In the genomic region with DNA sequence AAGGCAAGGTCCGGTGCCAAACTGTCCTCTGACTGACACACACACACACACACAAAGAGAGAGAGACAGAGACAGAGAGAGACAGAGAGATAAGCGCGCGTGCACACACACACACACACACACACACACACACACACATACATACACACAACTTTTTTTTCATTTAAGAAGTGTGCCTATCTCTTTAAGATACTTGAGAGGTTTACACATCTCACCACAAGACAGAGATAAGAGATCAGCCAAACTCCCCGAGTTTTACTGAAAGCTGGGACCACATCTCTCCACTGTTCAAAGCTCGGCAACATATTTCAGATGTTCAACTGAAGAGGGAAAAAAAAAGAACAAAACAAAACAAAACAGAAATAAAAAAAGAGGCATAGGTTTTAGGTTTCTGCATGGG, we compare ENCODE assay signal across 26 mouse cellular contexts. TPM values are rescaled to one million over a fixed set of nuclear protein-coding genes. Genes with fewer than 3 reads are reported as not detected.
DNase-seq lines count a peak whose midpoint lies in the region; ATAC-seq and TF ChIP-seq lines count a peak whose summit lies in the region.
"Had no signal": no experiment of that assay in that cellular context is flagged by ENCODE, and none has a peak within 500 bp of the region (broad histone marks: within the 10 kb centered on the region; RNA-seq: fewer than 3 reads in every experiment).

No protein-coding gene starts in this region.

- H3K27me3 ChIP-seq in thymus, adult 2 months (ENCODE audit: control insufficient read depth, insufficient read depth, low read length) = no peaks in the 10 kb centered on the region
- H3K27me3 ChIP-seq in MEL (ENCODE audit: control insufficient read depth in 1 of 2, insufficient read depth in 2 of 2, low read length in 2 of 2) = no peaks in the 10 kb centered on the region
- H3K27me3 ChIP-seq: forebrain, embryonic 13.5 days had no signal

- TF ChIP-seq EP300 in MEL (IDR thresholded peaks at IDR 0.05; ENCODE audit: low read depth in 1 of 2, low read length in 2 of 2) = peak; percentile 34 to 65; a peak in 3 of 4 replicates

- peak overlapping the region; percentile 70 for H3K27ac ChIP-seq in layer of hippocampus, adult 2 months
- no peak overlapping the region for H3K27ac ChIP-seq in thymus, adult 2 months (ENCODE audit: control insufficient read depth, insufficient read depth, low read length)
- H3K27ac ChIP-seq in MEL (ENCODE audit: control insufficient read depth, low read depth, low read length) = peak overlapping the region; percentile 17
- H3K27ac ChIP-seq: forebrain, embryonic 10.5 days; forebrain, embryonic 13.5 days; heart, embryonic 13.5 days; hindbrain, embryonic 14.5 days; hindbrain, postnatal 0 days had no signal

- H3K4me3 ChIP-seq in layer of hippocampus, adult 2 months = no peak overlapping the region
- H3K4me3 ChIP-seq in thymus, adult 2 months (ENCODE audit: control insufficient read depth, insufficient read depth, low read length) = no peak overlapping the region
- peak overlapping the region in 1 of 2 experiments; percentile 10; a peak in 1 of 4 replicates for H3K4me3 ChIP-seq in MEL (ENCODE audit: control insufficient read depth in 1 of 2, insufficient read depth in 1 of 2, low read depth in 2 of 2, low read length in 2 of 2)
- H3K4me3 ChIP-seq: forebrain, embryonic 10.5 days; forebrain, embryonic 13.5 days; heart, embryonic 13.5 days had no signal

- 25% methylated on average over 6 of the region's 6 CpGs for WGBS in thymus, adult 2 months

- no peak for DNase-seq in layer of hippocampus, adult 2 months (ENCODE audit: low spot score in 2 of 2)
- DNase-seq in layer of hippocampus, adult 11-12 months (ENCODE audit: low spot score) = no peak
- peak; percentile 30 for DNase-seq in thymus, postnatal 14 days
- DNase-seq in thymus, adult 2 months = no peak
- DNase-seq in MEL (ENCODE audit: low read depth, low spot score) = peak; percentile 59
- DNase-seq in embryo, embryonic 9.5 days (ENCODE audit: extremely low spot score) = no peak
- DNase-seq: adrenal gland, adult 2 months; adrenal gland, postnatal 14 days; cerebellum, adult 11 months; cerebellum, adult 2 months; cerebellum, adult 9-11 months; cerebellum, postnatal 25 days; embryo, embryonic 11 days; gastrocnemius, postnatal 10 days; gastrocnemius, postnatal 36 days; heart, postnatal 14 days; heart, postnatal 4 days had no signal

- H3K4me1 ChIP-seq in thymus, adult 2 months (replicated peaks; ENCODE audit: control insufficient read depth, insufficient read depth, low read length) = peaks cover 18% of the 10 kb centered on the region
- peaks cover 18 to 26% of the 10 kb centered on the region in 2 experiments for H3K4me1 ChIP-seq in MEL (ENCODE audit: control insufficient read depth in 1 of 2, insufficient read depth in 2 of 2, low read length in 2 of 2)
- H3K4me1 ChIP-seq: forebrain, embryonic 13.5 days had no signal

- no peak for ATAC-seq in megakaryocyte, adult 5-6 weeks (ENCODE audit: poor library complexity, severe bottlenecking)
- ATAC-seq: forebrain, embryonic 13.5 days; forebrain, embryonic 16.5 days; hindbrain, postnatal 0 days; inflammation-experienced regulatory T-cells, adult 6 months had no signal

- no peaks in the 10 kb centered on the region for H3K79me2 ChIP-seq in MEL (ENCODE audit: control insufficient read depth, insufficient read depth, low read length, poor library complexity)

- no peak for TF ChIP-seq POLR2A in thymus, adult 2 months (IDR thresholded peaks at IDR 0.05; ENCODE audit: control insufficient read depth, extremely low read depth, insufficient read depth, low read length, poor library complexity)
- no peak for TF ChIP-seq POLR2A in MEL (IDR thresholded peaks at IDR 0.05; ENCODE audit: control insufficient read depth in 1 of 2, insufficient read depth in 1 of 2, low read depth in 1 of 2, low read length in 2 of 2, poor library complexity in 1 of 2)

- no peak for TF ChIP-seq RAD21 in MEL (IDR thresholded peaks at IDR 0.05; ENCODE audit: low read depth, low read length)

- no peak for TF ChIP-seq CTCF in layer of hippocampus, adult 2 months (conservative IDR thresholded peaks at IDR 0.05)
- TF ChIP-seq CTCF in thymus, adult 2 months (IDR thresholded peaks at IDR 0.05; ENCODE audit: borderline replicate concordance, control insufficient read depth, extremely low read depth, insufficient read depth, low read length, poor library complexity) = no peak
- no peak for TF ChIP-seq CTCF in MEL (IDR thresholded peaks at IDR 0.05 in 2 of 3, conservative IDR thresholded peaks at IDR 0.05 in 1 of 3; ENCODE audit: control insufficient read depth in 1 of 3, insufficient read depth in 1 of 3, low read depth in 2 of 3, low read length in 3 of 3, poor library complexity in 1 of 3, severe bottlenecking in 1 of 3)

- no peaks in the 10 kb centered on the region for H3K36me3 ChIP-seq in thymus, adult 2 months (ENCODE audit: control insufficient read depth, insufficient read depth, low read length)
- peaks cover 0 to 21% of the 10 kb centered on the region in 2 experiments; a peak in 2 of 4 replicates for H3K36me3 ChIP-seq in MEL (ENCODE audit: control insufficient read depth in 1 of 2, insufficient read depth in 2 of 2, low read length in 2 of 2)
- H3K36me3 ChIP-seq: heart, embryonic 13.5 days had no signal

- no peak overlapping the region for H3K9ac ChIP-seq in MEL (ENCODE audit: control insufficient read depth, low read depth, low read length, poor library complexity, severe bottlenecking)
- H3K9ac ChIP-seq: forebrain, embryonic 13.5 days; heart, embryonic 13.5 days; hindbrain, embryonic 14.5 days had no signal

- no peaks in the 10 kb centered on the region for H3K9me3 ChIP-seq in MEL (replicated peaks; ENCODE audit: insufficient read depth, low read length)
- H3K9me3 ChIP-seq: forebrain, embryonic 10.5 days; forebrain, embryonic 13.5 days; heart, embryonic 13.5 days had no signal

TF ChIP-seq in MEL, 35 proteins besides CTCF, POLR2A, EP300 and RAD21:
- TF ChIP-seq MXI1 (IDR thresholded peaks at IDR 0.05; ENCODE audit: low read depth, low read length) = no peak
- TF ChIP-seq CHD1 (IDR thresholded peaks at IDR 0.05; ENCODE audit: low read depth, low read length) = no peak
- peak; percentile 52; the same call in 1 of the 2 replicates for TF ChIP-seq BHLHE40 (IDR thresholded peaks at IDR 0.05; ENCODE audit: borderline replicate concordance, low read depth, low read length)
- TF ChIP-seq GATA1 (IDR thresholded peaks at IDR 0.05; ENCODE audit: low read depth, low read length) = peak; percentile 88
- TF ChIP-seq USF2 (IDR thresholded peaks at IDR 0.05; ENCODE audit: borderline replicate concordance in 1 of 2, insufficient read depth in 1 of 2, low read depth in 1 of 2, low read length in 2 of 2) = no peak
- no peak for TF ChIP-seq GABPA (IDR thresholded peaks at IDR 0.05; ENCODE audit: low read depth, low read length)
- TF ChIP-seq HCFC1 (IDR thresholded peaks at IDR 0.05; ENCODE audit: low read depth, low read length) = no peak
- no peak for TF ChIP-seq JUND (IDR thresholded peaks at IDR 0.05; ENCODE audit: low read depth, low read length)
- TF ChIP-seq UBTF (IDR thresholded peaks at IDR 0.05; ENCODE audit: borderline replicate concordance, insufficient read depth, low read depth, low read length) = no peak
- peak; percentile 58; the same call in 1 of the 2 replicates for TF ChIP-seq SIN3A (IDR thresholded peaks at IDR 0.05; ENCODE audit: low read length)
- TF ChIP-seq NRF1 (IDR thresholded peaks at IDR 0.05; ENCODE audit: insufficient read depth, low read depth, low read length, poor library complexity, severe bottlenecking) = no peak
- no peak for TF ChIP-seq TBP (IDR thresholded peaks at IDR 0.05; ENCODE audit: low read depth, low read length)
- TF ChIP-seq ETS1 (IDR thresholded peaks at IDR 0.05; ENCODE audit: low read depth, low read length) = peak; percentile 59; the same call in 1 of the 2 replicates
- TF ChIP-seq POLR2AphosphoS5 (IDR thresholded peaks at IDR 0.05; ENCODE audit: borderline replicate concordance, low read depth, low read length) = no peak
- no peak for TF ChIP-seq NELFE (IDR thresholded peaks at IDR 0.05; ENCODE audit: low read depth, low read length)
- TF ChIP-seq TAL1 (IDR thresholded peaks at IDR 0.05; ENCODE audit: low read length) = no peak
- TF ChIP-seq KAT2A (conservative IDR thresholded peaks at IDR 0.05; ENCODE audit: low read depth, low read length) = no peak
- TF ChIP-seq MYB (IDR thresholded peaks at IDR 0.05; ENCODE audit: low read depth, low read length) = no peak
- peak; percentile 88 for TF ChIP-seq ZNF384 (IDR thresholded peaks at IDR 0.05; ENCODE audit: low read depth, low read length)
- TF ChIP-seq TCF12 (IDR thresholded peaks at IDR 0.05; ENCODE audit: low read depth, low read length) = peak; percentile 20; the same call in 1 of the 2 replicates
- no peak for TF ChIP-seq MYC (IDR thresholded peaks at IDR 0.05; ENCODE audit: low read depth, low read length)
- TF ChIP-seq ZKSCAN1 (IDR thresholded peaks at IDR 0.05; ENCODE audit: low read depth, low read length) = no peak
- no peak for TF ChIP-seq ZC3H11A (IDR thresholded peaks at IDR 0.05; ENCODE audit: low read depth, low read length)
- no peak for TF ChIP-seq E2F4 (IDR thresholded peaks at IDR 0.05; ENCODE audit: borderline replicate concordance, low read depth, low read length)
- no peak for TF ChIP-seq USF1 (IDR thresholded peaks at IDR 0.05; ENCODE audit: low read depth, low read length)
- TF ChIP-seq MAFK (IDR thresholded peaks at IDR 0.05; ENCODE audit: borderline replicate concordance, low read depth, low read length) = no peak
- no peak for TF ChIP-seq MEF2A (IDR thresholded peaks at IDR 0.05; ENCODE audit: extremely low read depth, insufficient replicate concordance, low read depth, low read length, poor library complexity, severe bottlenecking)
- TF ChIP-seq ZMIZ1 (IDR thresholded peaks at IDR 0.05; ENCODE audit: low read depth, low read length) = no peak
- peak; percentile 27; the same call in 1 of the 2 replicates for TF ChIP-seq RCOR1 (IDR thresholded peaks at IDR 0.05; ENCODE audit: low read depth, low read length)
- TF ChIP-seq POLR2AphosphoS2 (IDR thresholded peaks at IDR 0.05; ENCODE audit: low read length) = no peak
- no peak for TF ChIP-seq SMC3 (IDR thresholded peaks at IDR 0.05; ENCODE audit: low read depth, low read length)

RNA-seq across cellular contexts. Expression of gene Zbtb16, which starts 31.5 kb away (rescaled TPM):
- 100 to 1,000 TPM; 143 to 149 TPM for total RNA-seq in layer of hippocampus, adult 2 months (2021)
- 3.7 and 4.1 TPM in 2 replicates for polyA plus RNA-seq in thymus, adult 2 months (2012; rRNA removed)
- 0.04 and 0.07 TPM in 2 replicates for total RNA-seq in MEL (2012; rRNA removed)
- under 1 TPM in 1 of 2 experiments, not detected in 1; 0.72 TPM for polyA plus RNA-seq in MEL (2012; ENCODE audit: insufficient read depth in 1 of 2, insufficient read length in 2 of 2, low read depth in 1 of 2, low replicate concordance in 2 of 2, missing spikeins in 1 of 2)
- total RNA-seq in megakaryocyte, adult 5-6 weeks (2015) = 1.9 and 3.0 TPM in 2 replicates
- 2.2 and 2.7 TPM in 2 replicates for total RNA-seq in megakaryocyte, adult 5-6 weeks (2017)
- polyA plus RNA-seq: C2C12; inflammation-experienced regulatory T-cells, adult 6 months had no signal

Comparison
In these comparisons a context has a peak if more than half of its experiments do, and no peak if none do; other contexts are left out.
1. DNase-seq: peak in thymus, postnatal 14 days (single experiment) and MEL (single experiment); none in layer of hippocampus, adult 2 months (0 of 2), layer of hippocampus, adult 11-12 months (single experiment), thymus, adult 2 months (single experiment) and embryo, embryonic 9.5 days (single experiment).
2. RNA of gene Zbtb16, which starts 31.5 kb away (total RNA-seq): 143 to 149 TPM in layer of hippocampus, adult 2 months; 1.9 to 3.0 TPM in megakaryocyte, adult 5-6 weeks and 0.04 to 0.07 TPM in MEL; every median in the first group is over 10 times any median in the second.